22 mouse cellular contexts compared by ENCODE assay signal in the genomic region with DNA sequence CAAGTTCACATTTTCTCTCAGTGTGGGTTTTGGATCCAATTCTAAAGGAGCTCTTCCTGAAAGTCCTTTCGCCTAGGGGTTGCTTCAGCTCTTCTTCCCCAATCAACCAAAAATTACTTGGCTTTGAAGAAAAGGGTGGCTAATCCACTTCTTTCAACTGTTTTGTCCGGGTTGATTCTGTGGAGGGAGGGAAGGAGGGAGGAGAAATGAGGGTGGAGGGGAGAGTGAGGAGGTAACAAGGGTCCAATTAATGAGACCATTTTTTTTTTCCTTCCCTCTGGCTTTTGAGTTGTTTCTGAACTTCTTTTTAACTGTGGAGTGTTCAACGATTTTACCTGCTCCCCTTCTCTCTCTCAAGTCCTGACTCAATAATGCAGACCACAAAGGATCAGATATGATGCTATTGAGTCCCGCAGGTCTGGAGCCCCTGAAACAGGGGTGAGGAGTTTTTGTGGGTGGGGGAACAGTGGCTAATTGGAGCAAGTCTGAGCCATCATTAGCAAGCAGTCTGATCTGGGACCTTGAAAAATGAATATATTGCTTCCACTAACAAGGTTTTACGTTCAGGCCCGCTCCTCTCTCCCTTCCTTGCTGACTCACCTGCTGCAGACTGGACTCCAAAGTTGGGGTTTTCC.
DNase-seq lines count a peak whose midpoint lies in the region; ATAC-seq and TF ChIP-seq lines count a peak whose summit lies in the region.
"Had no signal": no experiment of that assay in that cellular context is flagged by ENCODE, and none has a peak within 500 bp of the region (broad histone marks: within the 10 kb centered on the region; RNA-seq: fewer than 3 reads in every experiment).

No protein-coding gene starts in this region.

- no peak overlapping the region for H3K4me2 ChIP-seq in midbrain, embryonic 11.5 days
- no peak overlapping the region for H3K4me2 ChIP-seq in midbrain, embryonic 15.5 days
- H3K4me2 ChIP-seq in forebrain, embryonic 12.5 days = peak overlapping the region; percentile 48
- H3K4me2 ChIP-seq in limb, embryonic 11.5 days (ENCODE audit: low read depth, severe bottlenecking) = no peak overlapping the region; the same call in 1 of the 2 replicates
- no peak overlapping the region for H3K4me2 ChIP-seq in intestine, postnatal 0 days (replicated peaks; ENCODE audit: low read depth)
- H3K4me2 ChIP-seq: hindbrain, embryonic 14.5 days; liver, embryonic 13.5 days; neural tube, embryonic 15.5 days had no signal

- no peak overlapping the region for H3K27ac ChIP-seq in midbrain, embryonic 11.5 days (ENCODE audit: low read depth, low read length)
- no peak overlapping the region for H3K27ac ChIP-seq in midbrain, embryonic 15.5 days
- H3K27ac ChIP-seq in forebrain, embryonic 12.5 days = peak overlapping the region; percentile 89
- H3K27ac ChIP-seq in limb, embryonic 11.5 days (replicated peaks; ENCODE audit: low read depth, low read length) = peak overlapping the region; percentile 56
- H3K27ac ChIP-seq in intestine, postnatal 0 days (ENCODE audit: low read depth, low read length) = no peak overlapping the region
- H3K27ac ChIP-seq: hindbrain, embryonic 14.5 days; liver, embryonic 13.5 days; neural tube, embryonic 15.5 days had no signal

- no peak overlapping the region for H3K4me3 ChIP-seq in midbrain, embryonic 11.5 days (ENCODE audit: low read depth, low read length)
- H3K4me3 ChIP-seq in midbrain, embryonic 15.5 days = no peak overlapping the region
- peak overlapping the region; percentile 33 for H3K4me3 ChIP-seq in forebrain, embryonic 12.5 days (replicated peaks)
- no peak overlapping the region for H3K4me3 ChIP-seq in limb, embryonic 11.5 days (ENCODE audit: low read depth, low read length)
- H3K4me3 ChIP-seq in intestine, postnatal 0 days (ENCODE audit: low read depth, low read length) = no peak overlapping the region
- H3K4me3 ChIP-seq: liver, embryonic 13.5 days; neural tube, embryonic 15.5 days had no signal

- H3K27me3 ChIP-seq in midbrain, embryonic 11.5 days (ENCODE audit: control insufficient read depth, insufficient read depth, low read length) = no peaks in the 10 kb centered on the region
- H3K27me3 ChIP-seq in midbrain, embryonic 15.5 days (replicated peaks) = no peaks in the 10 kb centered on the region
- H3K27me3 ChIP-seq in forebrain, embryonic 12.5 days = peaks cover 43% of the 10 kb centered on the region
- no peaks in the 10 kb centered on the region for H3K27me3 ChIP-seq in limb, embryonic 11.5 days (ENCODE audit: control insufficient read depth, insufficient read depth, low read length)
- H3K27me3 ChIP-seq in intestine, postnatal 0 days (replicated peaks; ENCODE audit: control insufficient read depth, insufficient read depth, low read length) = no peaks in the 10 kb centered on the region
- H3K27me3 ChIP-seq: liver, embryonic 13.5 days; neural tube, embryonic 15.5 days had no signal

- intact Hi-C loops in left cerebral cortex, postnatal 14 days (cut with DNase I) = no loop called here

- peaks cover 21% of the 10 kb centered on the region for H3K4me1 ChIP-seq in midbrain, embryonic 11.5 days (ENCODE audit: control insufficient read depth, insufficient read depth, low read length)
- peaks cover 7% of the 10 kb centered on the region for H3K4me1 ChIP-seq in midbrain, embryonic 15.5 days
- peaks cover 61% of the 10 kb centered on the region for H3K4me1 ChIP-seq in forebrain, embryonic 12.5 days
- peaks cover 38% of the 10 kb centered on the region for H3K4me1 ChIP-seq in limb, embryonic 11.5 days (ENCODE audit: control insufficient read depth, insufficient read depth, low read length)
- H3K4me1 ChIP-seq in intestine, postnatal 0 days (replicated peaks; ENCODE audit: control insufficient read depth, insufficient read depth, low read length) = no peaks in the 10 kb centered on the region
- H3K4me1 ChIP-seq: liver, embryonic 13.5 days had no signal

- no peak for ATAC-seq in midbrain, embryonic 11.5 days (ENCODE audit: low FRiP score)
- ATAC-seq in midbrain, embryonic 15.5 days (replicated peaks) = no peak
- ATAC-seq in forebrain, embryonic 12.5 days (ENCODE audit: low FRiP score) = peak; percentile 15; the same call in 1 of the 2 replicates
- no peak for ATAC-seq in limb, embryonic 11.5 days (ENCODE audit: insufficient number of reproducible peaks, low FRiP score, low TSS enrichment, low read depth)
- no peak for ATAC-seq in intestine, postnatal 0 days
- ATAC-seq: inflammation-experienced regulatory T-cells, adult 6 months had no signal

- TF ChIP-seq CTCF in intestine, postnatal 0 days (IDR thresholded peaks at IDR 0.05; ENCODE audit: low read depth) = no peak

- H3K9ac ChIP-seq in midbrain, embryonic 11.5 days (ENCODE audit: low read length) = no peak overlapping the region
- H3K9ac ChIP-seq in midbrain, embryonic 15.5 days = no peak overlapping the region
- H3K9ac ChIP-seq in forebrain, embryonic 12.5 days = peak overlapping the region; percentile 58
- H3K9ac ChIP-seq in limb, embryonic 11.5 days (ENCODE audit: low read length) = no peak overlapping the region
- no peak overlapping the region for H3K9ac ChIP-seq in intestine, postnatal 0 days (ENCODE audit: low read depth, low read length)
- H3K9ac ChIP-seq: hindbrain, embryonic 14.5 days; liver, embryonic 13.5 days; neural tube, embryonic 15.5 days had no signal

- WGBS in midbrain, embryonic 11.5 days = 58% methylated on average over 6 of the region's 6 CpGs
- WGBS in midbrain, embryonic 15.5 days = 58% methylated on average over 6 of the region's 6 CpGs
- WGBS in forebrain, embryonic 12.5 days = 23% methylated on average over 6 of the region's 6 CpGs
- WGBS in limb, embryonic 11.5 days = 61% methylated on average over 6 of the region's 6 CpGs
- WGBS in intestine, postnatal 0 days = 83% methylated on average over 6 of the region's 6 CpGs

- no peaks in the 10 kb centered on the region for H3K9me3 ChIP-seq in midbrain, embryonic 11.5 days (ENCODE audit: control insufficient read depth, low read length)
- H3K9me3 ChIP-seq in midbrain, embryonic 15.5 days = no peaks in the 10 kb centered on the region
- no peaks in the 10 kb centered on the region for H3K9me3 ChIP-seq in forebrain, embryonic 12.5 days
- no peaks in the 10 kb centered on the region for H3K9me3 ChIP-seq in limb, embryonic 11.5 days (ENCODE audit: control insufficient read depth, low read length)
- H3K9me3 ChIP-seq in intestine, postnatal 0 days (ENCODE audit: control insufficient read depth) = no peaks in the 10 kb centered on the region
- H3K9me3 ChIP-seq: liver, embryonic 13.5 days; neural tube, embryonic 15.5 days had no signal

- peak; percentile 67 for DNase-seq in midbrain, embryonic 11.5 days (ENCODE audit: low spot score, missing footprints)
- DNase-seq in limb, embryonic 11.5 days (ENCODE audit: low spot score) = no peak
- DNase-seq in left cerebral cortex, postnatal 14 days (ENCODE audit: low spot score in 2 of 2) = no peak
- no peak for DNase-seq in kidney, adult 9 months
- DNase-seq: adrenal gland, postnatal 10 days; cerebellum, adult 2 months; cerebellum, postnatal 25 days; gastrocnemius, postnatal 25 days; kidney, adult 2 months; kidney, postnatal 10 days; liver, embryonic 13.5 days; lung, adult 2 months; lung, postnatal 14 days; right cerebral cortex, adult 18-20 months; right cerebral cortex, postnatal 4 days; thymus, postnatal 14 days had no signal

- H3K36me3 ChIP-seq in midbrain, embryonic 11.5 days (ENCODE audit: control insufficient read depth, insufficient read depth, low read length) = no peaks in the 10 kb centered on the region
- H3K36me3 ChIP-seq in midbrain, embryonic 15.5 days (replicated peaks) = no peaks in the 10 kb centered on the region
- no peaks in the 10 kb centered on the region for H3K36me3 ChIP-seq in forebrain, embryonic 12.5 days (replicated peaks)
- no peaks in the 10 kb centered on the region for H3K36me3 ChIP-seq in limb, embryonic 11.5 days (ENCODE audit: control insufficient read depth, insufficient read depth, low read length)
- no peaks in the 10 kb centered on the region for H3K36me3 ChIP-seq in intestine, postnatal 0 days (ENCODE audit: control insufficient read depth, insufficient read depth)
- H3K36me3 ChIP-seq: liver, embryonic 13.5 days; neural tube, embryonic 15.5 days had no signal

Comparison
In these comparisons a context has a peak if more than half of its experiments do, and no peak if none do; other contexts are left out.
1. H3K27ac ChIP-seq: peak in forebrain, embryonic 12.5 days (single experiment) and limb, embryonic 11.5 days (single experiment); none in midbrain, embryonic 11.5 days (single experiment), midbrain, embryonic 15.5 days (single experiment) and intestine, postnatal 0 days (single experiment).